Mouse (Mus musculus) ovary, postnatal 36 days (tissue): ENCODE measurements around the gene Fdxr.

Experiments used
- DNase-seq: peaks from one replicate; pipeline ENCODE4 v3.0.0; 2022; ENCODE audit warnings: low spot score, mixed read lengths

The Fdxr gene

DNA sequence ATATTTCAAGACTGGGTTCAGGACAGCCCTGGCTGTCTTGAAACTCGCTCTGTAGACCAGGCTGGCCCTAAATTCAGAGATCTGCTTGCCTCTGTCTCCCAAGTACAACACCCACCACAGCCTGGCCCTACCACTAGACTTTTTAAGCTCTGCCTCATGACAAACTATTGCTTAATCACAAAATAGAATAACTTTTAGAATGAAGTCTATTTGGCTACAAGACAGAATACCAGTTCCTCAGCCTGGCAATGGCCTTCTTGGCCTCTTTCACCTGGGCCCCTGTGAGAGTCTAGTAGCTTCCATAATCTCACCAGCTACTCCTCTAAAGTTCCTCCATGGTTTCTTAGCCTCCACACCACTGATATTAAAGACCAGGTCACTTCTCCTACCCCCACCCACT lies 13.5 kb upstream of the Fdxr start:
- DNase-seq: no peak

DNA sequence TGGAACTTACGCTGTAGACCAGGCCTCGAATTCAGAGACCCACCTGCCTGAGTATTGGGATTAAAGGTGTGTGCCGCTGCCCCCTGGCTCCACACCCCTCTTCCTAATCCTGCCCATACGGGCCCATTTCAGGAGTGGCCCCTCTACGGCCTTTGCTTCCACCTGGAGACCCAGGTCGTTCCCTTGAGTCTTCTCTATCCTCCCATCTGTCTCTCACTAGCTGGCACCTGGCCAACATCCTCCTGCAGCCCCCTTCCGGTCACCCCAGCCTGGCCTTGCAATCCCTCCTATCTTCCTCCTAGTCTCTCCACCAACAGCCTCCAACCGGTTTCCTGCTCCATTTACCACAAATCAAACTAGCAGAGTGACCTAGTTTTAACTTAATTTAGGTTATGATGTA lies 13.0 kb upstream of the Fdxr start:
- no peak for DNase-seq

DNA sequence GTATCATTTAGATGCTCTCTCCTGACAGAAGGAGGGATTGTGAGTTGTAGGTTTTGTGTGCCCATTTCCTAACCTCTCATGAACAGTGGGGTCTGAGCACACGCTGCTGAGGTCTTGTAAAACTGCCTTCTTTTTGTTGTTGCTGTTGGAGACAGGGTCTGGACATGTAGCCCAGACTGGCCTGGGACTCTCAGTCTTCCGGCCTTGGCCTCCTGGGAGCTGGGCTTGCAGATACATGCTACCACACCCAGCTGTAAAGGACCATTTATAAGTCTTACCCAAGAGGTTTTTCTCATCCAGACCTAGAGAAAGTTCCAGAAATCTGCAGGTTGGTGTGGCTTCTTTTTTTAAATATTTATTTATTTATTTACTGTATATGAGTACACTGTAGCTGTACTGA lies 11.5 kb upstream of the Fdxr start:
- no peak for DNase-seq

DNA sequence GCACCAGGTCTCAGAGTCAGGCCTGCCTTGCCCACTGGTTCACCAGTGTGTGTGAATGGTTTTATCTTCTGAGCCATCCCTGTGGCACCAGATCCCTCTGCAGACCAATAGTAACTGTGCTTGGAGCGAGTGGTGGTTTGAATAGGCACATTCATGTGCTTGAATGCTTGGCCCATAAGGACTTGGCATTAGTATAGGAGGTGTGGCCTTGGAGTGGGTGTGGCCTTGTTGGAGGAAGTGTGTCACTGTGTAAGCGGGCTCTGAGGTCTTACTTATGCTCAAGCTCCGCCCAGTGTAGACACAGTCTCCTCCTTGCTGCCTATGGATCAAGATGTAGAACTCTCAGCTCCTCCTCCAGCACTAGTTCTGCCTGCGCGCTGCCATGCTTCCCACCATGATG lies 10.5 kb upstream of the Fdxr start:
- DNase-seq: peak; percentile 3

DNA sequence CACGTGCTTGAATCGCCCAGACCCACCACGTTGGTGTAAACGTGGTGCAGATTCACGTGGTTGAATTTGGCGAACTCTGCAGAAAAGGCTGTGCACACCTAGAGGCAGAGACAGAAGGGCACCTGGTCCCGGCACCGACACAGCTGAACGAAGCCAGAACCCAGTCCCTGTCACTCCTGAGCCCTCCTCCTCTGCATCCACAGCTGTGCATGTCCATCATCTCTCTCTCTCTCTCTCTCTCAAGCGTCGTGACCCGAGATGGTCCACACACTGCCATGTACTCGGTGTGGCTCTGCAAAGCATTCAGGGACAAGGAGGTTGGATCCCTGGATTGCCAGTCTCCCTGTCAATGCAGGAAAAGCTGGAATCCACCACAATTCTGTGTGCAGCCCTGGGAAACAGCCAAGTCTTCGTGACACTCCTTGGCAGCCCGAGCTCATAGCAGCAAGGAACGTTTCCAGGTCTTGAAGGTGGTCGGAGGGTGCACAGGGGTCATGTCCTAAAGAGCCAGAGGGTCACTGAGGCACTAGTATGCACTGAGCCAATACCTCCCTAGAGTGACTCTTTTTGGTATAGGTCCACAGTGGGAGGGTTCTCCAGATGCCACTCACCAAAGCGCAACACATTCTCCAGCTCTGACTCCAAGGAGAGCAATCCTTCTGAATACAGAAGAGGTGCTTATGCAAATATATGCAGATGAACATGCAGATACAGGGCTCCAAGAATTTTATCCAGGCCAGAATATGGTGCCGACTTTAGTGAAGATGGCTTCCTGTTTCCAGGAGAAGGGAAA lies 9.5 kb upstream of the Fdxr start:
- peak; percentile 2 for DNase-seq

DNA sequence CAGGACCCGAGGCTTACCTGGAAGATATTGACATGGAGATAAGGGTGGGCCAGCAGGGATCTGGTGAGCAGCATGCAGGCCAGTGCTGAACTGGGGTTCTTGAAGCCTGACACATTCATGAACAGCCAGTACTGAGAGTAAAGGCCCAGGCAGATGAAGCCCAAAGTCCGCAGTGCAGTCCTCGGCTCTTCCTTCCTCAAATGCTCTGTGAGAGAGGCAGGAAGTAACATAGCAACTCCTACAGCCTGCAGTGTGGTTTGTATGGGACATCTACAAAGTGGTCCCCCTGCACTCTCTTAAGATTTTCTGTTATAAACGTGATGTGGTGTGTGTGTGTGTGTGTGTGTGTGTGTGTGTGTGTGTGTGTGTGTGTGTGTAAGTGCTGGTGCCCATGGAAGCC lies 8.4 kb upstream of the Fdxr start:
- peak; percentile 2 for DNase-seq

DNA sequence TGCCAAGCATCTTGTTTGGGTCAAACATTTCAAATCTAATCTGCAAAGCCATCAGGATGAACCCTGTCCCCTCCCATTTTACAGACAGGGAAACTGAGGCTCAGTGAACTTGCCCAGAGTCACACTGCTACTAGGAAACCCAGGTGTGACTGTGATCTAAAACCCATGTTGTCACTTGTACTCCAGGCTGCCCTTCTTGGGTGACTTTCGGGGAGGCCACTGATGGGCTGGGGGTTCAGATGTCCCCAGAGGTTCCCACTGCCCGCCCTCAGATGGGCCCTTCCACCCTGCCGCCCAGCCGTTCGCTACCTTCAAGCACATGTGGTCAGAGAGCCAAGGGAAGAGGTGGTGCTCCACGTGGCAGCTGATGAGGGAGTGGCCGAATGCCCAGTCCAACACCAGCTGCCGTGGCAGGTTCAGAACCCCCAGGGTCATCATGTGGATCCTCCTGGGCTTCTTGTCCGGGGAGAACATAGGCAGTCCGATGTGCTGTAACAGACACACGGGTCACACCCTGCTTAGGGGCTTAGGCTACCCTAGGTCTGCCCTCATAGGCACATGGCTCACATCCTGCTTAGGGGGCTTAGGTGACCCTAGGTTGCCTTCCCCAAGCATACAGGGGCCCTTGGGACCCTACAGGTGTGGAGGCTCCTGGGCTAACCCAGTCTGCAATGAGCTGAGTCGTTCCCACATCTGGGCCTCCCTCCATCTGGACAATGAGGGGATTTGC lies 7.2 kb upstream of the Fdxr start:
- DNase-seq: peak; percentile 4

DNA sequence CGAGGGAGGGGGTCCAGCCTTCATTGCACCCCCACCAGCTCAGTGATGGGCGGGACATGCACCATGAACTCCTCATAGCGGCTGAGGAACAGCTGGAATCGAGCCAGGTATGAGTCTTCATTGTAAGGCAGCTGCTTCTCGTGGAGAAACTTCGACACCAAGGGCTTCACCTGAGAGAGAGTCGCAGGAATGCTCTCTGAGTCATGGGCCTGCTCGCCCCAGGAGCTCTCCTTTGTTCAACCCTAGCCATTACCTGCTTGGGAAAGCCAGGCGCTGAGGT lies 6.6 kb upstream of the Fdxr start:
- DNase-seq: no peak

- DNase-seq: peak; percentile 42
Measured at GRCm38 (mm10) chr11:115282723-115283485, 6.1 kb upstream of the Fdxr start.

- peak; percentile 32 for DNase-seq
Measured at GRCm38 (mm10) chr11:115282295-115282694, 5.4 kb upstream of the Fdxr start.

- DNase-seq: no peak
Measured at GRCm38 (mm10) chr11:115279726-115280125, 2.9 kb upstream of the Fdxr start.

DNA sequence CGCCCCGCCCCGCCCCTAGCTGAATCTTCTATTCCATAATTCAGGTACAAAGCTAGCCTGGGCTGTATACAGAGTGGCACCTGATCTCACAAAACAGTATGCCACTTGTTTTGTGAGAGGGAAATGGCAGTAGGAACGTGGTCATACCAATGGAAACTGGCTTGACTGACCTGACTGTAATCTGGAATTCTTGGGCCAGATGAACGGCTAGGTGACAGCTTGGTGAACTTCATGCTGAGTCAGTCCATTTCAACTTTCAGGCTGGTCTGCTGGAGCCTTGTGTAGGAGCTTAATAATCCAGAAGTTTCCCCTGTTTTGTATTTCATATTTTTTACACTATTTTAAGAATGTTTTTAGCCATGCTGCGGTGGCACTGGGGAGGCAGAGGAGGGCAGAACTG lies 1.3 kb upstream of the Fdxr start:
- no peak for DNase-seq

GRCm38 (mm10) chr11:115277604-115277975 lies 740 bp upstream of the Fdxr start:
- DNase-seq: no peak

DNA sequence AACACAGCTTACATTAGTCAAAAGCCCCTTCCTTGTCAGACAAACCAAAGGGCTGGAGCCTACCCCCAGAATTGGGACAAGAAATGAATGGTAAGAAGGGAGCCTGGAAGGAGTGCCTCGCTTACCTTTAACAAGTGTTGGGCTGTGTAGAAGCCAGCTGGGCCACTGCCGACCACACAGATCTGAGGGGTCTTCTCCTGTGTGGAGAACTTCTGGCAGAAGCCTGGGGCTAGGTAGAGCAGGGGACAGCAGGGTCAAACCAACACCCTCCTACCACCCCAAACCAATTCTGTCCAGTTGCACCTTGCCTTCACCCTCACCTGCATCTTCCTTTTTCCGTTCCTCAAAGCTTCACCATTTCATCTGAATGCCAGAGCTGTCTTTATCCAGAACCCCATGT lies 896 bp downstream of the Fdxr start:
- DNase-seq: no peak

GRCm38 (mm10) chr11:115275509-115275908 lies 1.3 kb downstream of the Fdxr start:
- DNase-seq: peak; percentile 34

DNA sequence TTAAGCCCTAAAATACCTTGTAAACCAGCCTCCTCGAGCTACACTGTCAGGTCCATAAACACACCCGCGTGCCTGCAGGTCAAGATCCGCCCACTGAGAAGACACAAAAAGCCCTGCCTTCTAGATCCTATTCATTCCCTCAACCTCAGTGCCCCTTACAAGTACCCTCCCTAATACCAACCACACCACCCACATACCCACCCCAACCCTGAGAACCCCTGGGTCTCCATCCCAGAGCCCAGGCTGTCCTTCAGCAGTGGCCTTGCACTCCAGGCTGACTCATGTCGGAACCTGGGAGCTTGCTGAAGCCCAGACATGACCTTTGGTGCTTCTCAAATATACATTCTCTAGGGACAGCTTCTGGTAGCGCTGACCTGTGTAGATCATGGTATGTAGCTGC lies 2.1 kb downstream of the Fdxr start:
- no peak for DNase-seq

DNA sequence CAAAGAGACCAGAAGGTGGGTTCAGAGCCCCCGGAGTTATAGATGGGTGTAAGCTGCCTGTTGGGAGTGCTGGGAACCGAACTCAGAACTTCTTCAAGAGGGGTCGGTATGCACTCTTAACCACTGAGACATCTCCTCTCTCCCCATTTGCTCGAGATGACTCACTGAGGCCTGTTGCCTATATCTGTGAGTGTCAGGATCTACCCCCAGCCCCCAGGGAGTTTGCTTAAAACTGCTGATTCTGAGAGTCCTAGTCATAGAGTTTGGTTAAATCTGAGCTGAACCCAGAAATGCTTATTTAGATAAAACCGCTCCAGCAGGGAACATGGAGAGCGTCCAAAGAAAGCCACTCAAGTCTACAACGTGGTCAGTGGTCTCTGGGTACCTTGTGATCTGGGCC lies 2.7 kb downstream of the Fdxr start:
- DNase-seq: no peak

DNA sequence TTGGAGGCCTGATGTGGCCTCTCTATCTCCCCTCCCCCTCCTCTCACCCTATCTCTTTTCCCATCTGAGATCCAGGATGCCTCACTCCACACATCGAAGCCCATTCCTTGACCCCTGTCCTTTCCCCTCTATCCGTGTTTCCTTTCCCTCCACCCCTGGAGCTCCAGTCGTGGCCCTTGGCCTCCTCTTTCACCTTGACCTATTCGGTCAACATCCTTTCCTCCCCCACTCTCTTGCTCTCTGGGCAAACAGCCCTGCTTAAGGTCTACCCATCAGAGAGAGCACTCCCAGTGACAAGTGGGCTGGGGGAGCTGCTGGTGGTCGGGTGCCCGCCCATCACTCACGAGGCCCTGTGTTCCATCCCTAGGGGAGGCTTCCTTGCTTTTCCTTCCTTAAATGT lies 3.1 kb downstream of the Fdxr start:
- no peak for DNase-seq

GRCm38 (mm10) chr11:115272894-115273498 lies 3.9 kb downstream of the Fdxr start:
- DNase-seq: peak; percentile 32

GRCm38 (mm10) chr11:115271481-115271880 lies 5.4 kb downstream of the Fdxr start:
- DNase-seq: no peak

DNA sequence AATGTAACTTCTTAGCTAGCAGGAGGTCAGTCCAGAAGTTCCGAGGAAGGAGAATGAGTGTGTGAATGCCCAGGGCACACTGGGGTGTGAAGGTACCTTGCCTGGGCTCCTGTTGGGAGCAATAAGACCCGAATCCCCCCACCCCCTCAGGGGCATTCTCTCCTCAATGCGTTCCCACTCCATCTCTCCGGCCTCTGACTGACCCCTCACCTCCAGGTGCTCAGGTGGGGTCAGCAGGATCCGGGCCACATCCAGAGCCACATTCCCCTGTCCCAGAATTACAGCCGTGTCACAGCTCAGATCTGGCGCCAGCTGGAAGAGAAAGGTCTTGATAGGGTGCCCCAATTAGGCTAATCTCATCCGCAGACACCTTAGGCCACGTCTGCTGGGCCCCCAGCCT lies 5.8 kb downstream of the Fdxr start:
- DNase-seq: no peak

DNA sequence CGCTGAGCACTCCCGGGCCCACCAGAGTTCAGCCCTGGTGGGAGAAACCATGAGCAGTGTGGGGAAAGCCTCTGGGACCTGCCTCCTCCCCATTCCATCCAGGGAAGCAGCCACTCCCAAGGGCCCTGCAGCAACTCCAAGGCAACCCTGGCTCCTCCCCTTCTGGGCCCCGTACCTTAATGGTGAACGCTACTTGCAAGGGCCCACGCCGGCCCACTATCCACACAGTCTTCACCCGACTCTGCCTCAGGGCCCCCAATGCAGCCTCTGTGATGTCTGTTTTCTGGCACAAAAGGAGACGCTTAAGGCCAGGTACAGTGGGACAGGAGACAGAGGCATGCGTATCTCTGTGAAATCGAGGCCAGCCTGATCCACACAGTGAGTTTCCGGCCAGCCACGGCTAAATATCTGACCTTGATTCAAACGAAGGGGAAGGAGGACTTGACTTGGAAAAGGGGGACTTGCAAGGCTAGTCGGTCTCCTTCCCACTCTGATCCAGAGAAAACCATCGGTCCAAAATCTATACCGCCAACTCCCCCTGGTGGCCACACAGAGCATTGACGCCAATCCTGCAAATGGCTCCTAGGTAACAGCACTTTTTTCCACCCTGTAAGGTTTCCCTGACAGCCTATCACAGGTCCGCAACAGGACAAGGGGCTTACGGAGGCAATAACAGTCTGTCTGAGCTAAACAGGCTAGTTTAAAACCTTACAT lies 6.5 kb downstream of the Fdxr start:
- peak; percentile 76 for DNase-seq
